16 mouse cellular contexts compared by ENCODE assay signal in genomic region chr12:70101823-70102222, GRCm38 (mm10). TPM values are rescaled to one million over a fixed set of nuclear protein-coding genes. Genes with fewer than 3 reads are reported as not detected.
"Had no signal": no experiment of that assay in that cellular context is flagged by ENCODE, and none has a peak within 500 bp of the region (broad histone marks: within the 10 kb centered on the region; RNA-seq: fewer than 3 reads in every experiment).

No protein-coding gene starts in this region.

- H3K4me2 ChIP-seq: limb, embryonic 13.5 days; lung, embryonic 15.5 days; midbrain, embryonic 12.5 days; neural tube, embryonic 13.5 days had no signal

- ATAC-seq: intestine, postnatal 0 days; midbrain, embryonic 16.5 days had no signal

- DNase-seq: kidney, adult 9 months; left cerebral cortex, postnatal 4 days; right cerebral cortex, postnatal 14 days had no signal

- H3K9me3 ChIP-seq: limb, embryonic 13.5 days; lung, embryonic 15.5 days; midbrain, embryonic 12.5 days; neural tube, embryonic 13.5 days had no signal

- H3K27me3 ChIP-seq: limb, embryonic 13.5 days; lung, embryonic 15.5 days; neural tube, embryonic 13.5 days had no signal

- H3K36me3 ChIP-seq: lung, embryonic 15.5 days; neural tube, embryonic 13.5 days had no signal

- H3K9ac ChIP-seq: limb, embryonic 13.5 days; liver, embryonic 14.5 days; lung, embryonic 15.5 days; midbrain, embryonic 12.5 days; neural tube, embryonic 13.5 days had no signal

- H3K27ac ChIP-seq: kidney, postnatal 0 days; layer of hippocampus, adult 2 months; limb, embryonic 13.5 days; liver, embryonic 14.5 days; lung, embryonic 15.5 days had no signal

- H3K4me3 ChIP-seq: layer of hippocampus, adult 2 months; limb, embryonic 13.5 days; lung, embryonic 15.5 days; midbrain, embryonic 12.5 days; neural tube, embryonic 13.5 days had no signal

RNA-seq across cellular contexts. Expression of gene Abhd12b, which starts 52.1 kb away (rescaled TPM):
- total RNA-seq: layer of hippocampus, adult 2 months; left cerebral cortex, adult 18-20 months; left cerebral cortex, postnatal 10 days; left cerebral cortex, postnatal 4 days; megakaryocyte-erythroid progenitor cell, adult 5-6 weeks had no signal
- polyA plus RNA-seq: intestine, postnatal 0 days; kidney, postnatal 0 days; limb, embryonic 13.5 days; liver, embryonic 14.5 days; midbrain, embryonic 12.5 days; small intestine, adult 2 months had no signal
